Mouse (Mus musculus) neural tube, embryonic 11.5 days (tissue): ENCODE data around the gene Rasgrf2. TPM values are rescaled to one million over a fixed set of nuclear protein-coding genes. Genes with fewer than 3 reads are reported as not detected.

Experiments
- ATAC-seq: fragments of 200-750 bp; cut with Nextera tagmentation; 2 replicates; pipeline ENCODE4 v1.8.0; 2017; ENCODE audit warnings: moderate number of reproducible peaks, mild to moderate bottlenecking, moderate TSS enrichment, moderate library complexity; ENCODE audit not compliant: insufficient read depth, low FRiP score, low TSS enrichment
- DNase-seq: peaks from one replicate; pipeline ENCODE4 v3.0.0-alpha.2; 2015; ENCODE audit warnings: low spot score
- H3K27ac ChIP-seq: fragments of 300-500 bp; sonication (generic); 2 replicates; pipeline ENCODE4 v1.5.1; 2014; ENCODE audit warnings: low read depth, mild to moderate bottlenecking, low read length
- H3K27me3 ChIP-seq: fragments of 300-500 bp; sonication (generic); 2 replicates; pipeline ENCODE4 v1.6.1; 2014; ENCODE audit warnings: mild to moderate bottlenecking, low read length, mixed read lengths; ENCODE audit not compliant: control insufficient read depth, insufficient read depth
- H3K36me3 ChIP-seq: fragments of 300-500 bp; sonication (generic); 2 replicates; pipeline ENCODE4 v1.6.1; 2014; ENCODE audit warnings: mild to moderate bottlenecking, low read length, moderate library complexity, mixed read lengths; ENCODE audit not compliant: control insufficient read depth, insufficient read depth
- H3K4me1 ChIP-seq: fragments of 300-500 bp; sonication (generic); 2 replicates; pipeline ENCODE4 v1.6.1; 2014; ENCODE audit warnings: low read length, mixed read lengths; ENCODE audit not compliant: control insufficient read depth, insufficient read depth
- H3K4me2 ChIP-seq: fragments of 300-500 bp; sonication (generic); 2 replicates; pipeline ENCODE4 v1.6.1; 2014; ENCODE audit warnings: low read depth, mild to moderate bottlenecking, moderate library complexity
- H3K4me3 ChIP-seq: fragments of 300-500 bp; sonication (generic); 2 replicates; pipeline ENCODE4 v1.5.1; 2014; ENCODE audit warnings: low read depth, low read length
- H3K9ac ChIP-seq: fragments of 300-500 bp; sonication (generic); 2 replicates; pipeline ENCODE4 v1.6.1; 2014; ENCODE audit warnings: mild to moderate bottlenecking, low read length
- H3K9me3 ChIP-seq: fragments of 300-500 bp; sonication (generic); 2 replicates; pipeline ENCODE4 v1.6.1; 2016; ENCODE audit warnings: low read length; ENCODE audit not compliant: control insufficient read depth
- WGBS: fragments of 180-500 bp; shearing (Covaris S2); extraction: QIAGEN DNeasy Blood & Tissue Kit; methylation state at CpG from one replicate; pipeline ENCODE4 v1.1.7; 2014; 5-methylcytosine and 5-hydroxymethylcytosine counted together
- polyA plus RNA-seq: library from polyadenylated mRNA; unstranded; fragments of >200 nt; fragmentation: Nextera tagmentation; extraction: Ambion mirVana; gene quantifications from 2 replicates; pipeline ENCODE4 v1.2.1, GENCODE M21; 2014

The Rasgrf2 gene
- polyA plus RNA-seq, 1 experiment from 2014 or later: 0.04 TPM

DNA sequence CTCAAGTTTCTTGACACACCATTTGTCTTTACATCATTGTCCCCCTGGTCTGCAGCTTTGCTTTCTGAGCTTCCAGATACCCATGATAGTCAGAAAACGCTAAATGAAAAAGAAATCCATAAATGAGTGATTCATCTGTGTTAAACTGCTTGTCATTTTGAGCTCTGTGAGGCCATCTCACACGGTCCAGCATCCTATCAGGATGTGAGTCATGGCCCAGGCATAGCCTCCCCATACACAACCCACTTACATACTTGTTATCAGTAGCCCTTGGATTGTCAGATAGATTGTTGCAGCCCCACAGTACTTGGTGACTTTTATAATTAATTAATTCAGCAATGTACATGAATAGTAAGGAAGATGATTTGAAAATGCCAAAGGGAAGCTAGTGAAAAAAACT lies 63.6 kb downstream of the Rasgrf2 start:
- WGBS: 81% methylated on average over 2 of the region's 2 CpGs
- no peak for DNase-seq
- Histone ChIP-seq H3K36me3 (no peaks in the 10 kb centered on the region), H3K27ac (no peak overlapping the region), H3K9me3 (no peaks in the 10 kb centered on the region), H3K9ac (no peak overlapping the region), H3K4me2 (no peak overlapping the region), H3K27me3 (no peaks in the 10 kb centered on the region), H3K4me3 (no peak overlapping the region), H3K4me1 (no peaks in the 10 kb centered on the region)
- no peak for ATAC-seq

- H3K36me3 ChIP-seq: no peaks in the 10 kb centered on the region
- ATAC-seq: no peak
- no peak for DNase-seq
- H3K27me3 ChIP-seq: no peaks in the 10 kb centered on the region
- H3K9ac ChIP-seq: no peak overlapping the region
- WGBS: 91% methylated on average over 12 of the region's 12 CpGs
- H3K27ac ChIP-seq: no peak overlapping the region
- no peaks in the 10 kb centered on the region for H3K9me3 ChIP-seq
- no peak overlapping the region for H3K4me3 ChIP-seq
- no peak overlapping the region for H3K4me2 ChIP-seq
- H3K4me1 ChIP-seq: no peaks in the 10 kb centered on the region
These were observed 77.7 kb downstream of the Rasgrf2 start for GRCm38 (mm10) chr13:92053748-92054147.

GRCm38 (mm10) chr13:92053001-92053400 lies 78.5 kb downstream of the Rasgrf2 start:
- no peak for DNase-seq
- Histone ChIP-seq H3K27ac (no peak overlapping the region), H3K27me3 (no peaks in the 10 kb centered on the region), H3K9ac (no peak overlapping the region), H3K4me3 (no peak overlapping the region), H3K4me1 (no peaks in the 10 kb centered on the region), H3K9me3 (no peaks in the 10 kb centered on the region), H3K36me3 (no peaks in the 10 kb centered on the region), H3K4me2 (no peak overlapping the region)
- ATAC-seq: no peak
- 92% methylated on average over 3 of the region's 3 CpGs for WGBS

GRCm38 (mm10) chr13:92051216-92051615 lies 80.2 kb downstream of the Rasgrf2 start:
- WGBS: 79% methylated on average over 3 of the region's 3 CpGs
- Histone ChIP-seq H3K9ac (no peak overlapping the region), H3K27ac (no peak overlapping the region), H3K36me3 (no peaks in the 10 kb centered on the region), H3K4me1 (no peaks in the 10 kb centered on the region), H3K4me3 (no peak overlapping the region), H3K4me2 (no peak overlapping the region), H3K27me3 (no peaks in the 10 kb centered on the region), H3K9me3 (no peaks in the 10 kb centered on the region)
- no peak for ATAC-seq
- no peak for DNase-seq

GRCm38 (mm10) chr13:92041584-92042563 lies 89.6 kb downstream of the Rasgrf2 start:
- DNase-seq (peak; percentile 13), ATAC-seq (peak; percentile 42; the same call in 1 of the 2 replicates)
- Histone ChIP-seq H3K27me3 (no peaks in the 10 kb centered on the region), H3K27ac (no peak overlapping the region), H3K4me1 (peaks cover 3% of the 10 kb centered on the region; the same call in 1 of the 2 replicates), H3K4me2 (no peak overlapping the region), H3K9me3 (no peaks in the 10 kb centered on the region), H3K9ac (no peak overlapping the region; the same call in 1 of the 2 replicates), H3K36me3 (no peaks in the 10 kb centered on the region), H3K4me3 (no peak overlapping the region)
- WGBS: 35% methylated on average over 8 of the region's 8 CpGs

- H3K9me3 ChIP-seq: no peaks in the 10 kb centered on the region
- ATAC-seq: no peak
These were observed 100.9 kb downstream of the Rasgrf2 start for GRCm38 (mm10) chr13:92030364-92031057.

DNA sequence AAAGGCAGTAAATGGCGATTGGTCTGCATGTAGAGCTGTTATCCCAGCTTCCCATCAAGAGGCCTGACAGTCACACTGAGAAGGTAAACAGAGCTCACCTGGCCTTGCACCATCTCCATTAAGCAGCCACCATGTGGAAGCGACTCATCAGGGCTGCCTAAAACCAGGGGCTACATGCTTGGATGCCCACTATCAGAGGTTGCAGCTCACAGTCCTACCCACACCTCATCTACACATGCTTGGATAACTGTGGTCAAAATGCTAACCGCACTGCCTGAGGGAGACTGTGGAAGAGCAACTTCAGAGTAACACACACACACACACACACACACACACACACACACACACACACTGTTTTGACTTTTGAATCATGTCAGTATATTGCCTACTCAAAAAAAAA lies 101.8 kb downstream of the Rasgrf2 start:
- H3K4me2 ChIP-seq: no peak overlapping the region
- H3K9ac ChIP-seq: no peak overlapping the region
- no peaks in the 10 kb centered on the region for H3K4me1 ChIP-seq
- no peaks in the 10 kb centered on the region for H3K27me3 ChIP-seq
- no peak for ATAC-seq
- H3K9me3 ChIP-seq: no peaks in the 10 kb centered on the region
- H3K27ac ChIP-seq: no peak overlapping the region
- no peak overlapping the region for H3K4me3 ChIP-seq
- H3K36me3 ChIP-seq: no peaks in the 10 kb centered on the region
- WGBS: 90% methylated on average over 3 of the region's 3 CpGs
- no peak for DNase-seq

More at GRCm38 (mm10) chr13:92030364-92031057, 100.9 kb downstream of the Rasgrf2 start:
- H3K4me3 ChIP-seq: no peak overlapping the region
- H3K9ac ChIP-seq: no peak overlapping the region
- H3K4me1 ChIP-seq: no peaks in the 10 kb centered on the region
- 89% methylated on average over 24 of the region's 24 CpGs for WGBS
- no peaks in the 10 kb centered on the region for H3K36me3 ChIP-seq
- no peak for DNase-seq
- H3K4me2 ChIP-seq: no peak overlapping the region
- no peak overlapping the region for H3K27ac ChIP-seq
- H3K27me3 ChIP-seq: no peaks in the 10 kb centered on the region

GRCm38 (mm10) chr13:92027951-92028350 lies 103.5 kb downstream of the Rasgrf2 start:
- H3K4me2 ChIP-seq: no peak overlapping the region
- no peaks in the 10 kb centered on the region for H3K27me3 ChIP-seq
- WGBS: 91% methylated on average over 5 of the region's 5 CpGs
- H3K9ac ChIP-seq: no peak overlapping the region
- H3K9me3 ChIP-seq: no peaks in the 10 kb centered on the region
- H3K4me1 ChIP-seq: no peaks in the 10 kb centered on the region
- DNase-seq (no peak), ATAC-seq (no peak)
- H3K36me3 ChIP-seq: no peaks in the 10 kb centered on the region
- no peak overlapping the region for H3K4me3 ChIP-seq
- H3K27ac ChIP-seq: no peak overlapping the region
